Mouse (Mus musculus): Measurements from ENCODE around the gene Olfr784. TPM values are rescaled to one million over a fixed set of nuclear protein-coding genes. Genes with fewer than 3 reads are reported as not detected.
"Not testable (repeated sequence)": the region's sequence is repeated elsewhere in the genome, so short reads cannot be mapped to it uniquely, and the experiment has no call there.

The Olfr784 gene
- total RNA-seq (2014; rRNA removed) = 0.61 and 0.68 TPM in 2 replicates
- 0.05 and 0.08 TPM in 2 replicates for polyA plus RNA-seq (2015; fragmentation: Nextera tagmentation; extraction: Ambion mirVana)

DNA sequence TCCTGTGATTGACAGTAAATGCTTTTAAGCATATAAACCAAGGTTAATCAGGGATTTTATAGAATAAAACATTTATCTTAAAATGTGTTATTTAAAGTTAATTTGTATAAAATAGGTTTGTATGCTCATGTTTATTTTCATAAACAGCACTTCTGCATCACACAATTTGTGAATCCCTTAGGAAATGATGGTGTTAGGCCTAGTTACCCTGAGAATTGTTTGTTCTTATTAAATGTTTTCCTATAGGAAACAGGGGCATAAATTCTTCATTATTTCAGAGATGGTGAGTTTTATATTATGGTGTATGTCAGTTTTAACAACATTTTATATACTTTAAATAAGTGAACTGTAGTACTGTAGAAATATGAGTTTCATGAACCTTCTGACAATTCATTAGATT, at the start of gene Olfr784:
Gene Olfr784 (plus strand): TSS at position 301 of the 400 bp plus-strand sequence.
- Histone ChIP-seq H3K4me3 (ENCODE audit: low read length) (no peak within 1 kb of the TSS), H3K9ac (replicated peaks; ENCODE audit: low read length) (no peak within 1 kb of the TSS), H3K9me3 (ENCODE audit: low read length) (no peaks in the 10 kb centered on the region), H3K27ac (no peak within 1 kb of the TSS), H3K4me2 (ENCODE audit: low read depth, low read length) (no peak within 1 kb of the TSS), H3K36me3 (ENCODE audit: insufficient read depth, low read length) (no peaks in the 10 kb centered on the region), H3K27me3 (ENCODE audit: insufficient read depth, low read length) (no peaks in the 10 kb centered on the region), H3K4me1 (ENCODE audit: insufficient read depth, low read length) (no peaks in the 10 kb centered on the region)
- ATAC-seq = no peak
- no peak for TF ChIP-seq CTCF (IDR thresholded peaks at IDR 0.05; ENCODE audit: low read depth)
- no peak for DNase-seq (ENCODE audit: low spot score)

DNA sequence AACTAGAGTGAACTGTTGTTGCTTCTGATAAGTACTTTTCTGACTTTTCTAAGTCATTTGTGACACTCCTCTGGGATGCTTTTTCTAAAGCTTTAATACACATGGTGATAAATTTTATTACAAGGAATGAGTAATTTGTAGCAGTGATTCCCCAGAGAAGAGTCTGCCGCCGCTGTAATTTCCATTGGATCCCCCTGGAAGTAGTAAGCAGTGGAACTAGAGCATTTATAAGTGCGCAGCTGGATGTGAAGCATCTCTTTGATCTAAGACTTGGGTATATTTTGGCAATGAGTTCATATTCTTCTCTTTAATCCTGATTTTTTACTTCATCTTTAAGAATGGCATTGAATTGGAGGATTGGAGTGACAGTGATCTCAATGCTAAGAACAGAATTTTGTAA, 35.3 kb upstream of the Olfr784 start, which contains the start of gene Olfr782:
Gene Olfr782 (plus strand): TSS at position 301 of the 400 bp plus-strand sequence.
- no peak for DNase-seq (ENCODE audit: low spot score)
- 81% methylated on average over 3 of the region's 3 CpGs for WGBS
- Histone ChIP-seq H3K9ac (replicated peaks; ENCODE audit: low read length) (no peak within 1 kb of the TSS), H3K27ac (no peak within 1 kb of the TSS), H3K36me3 (ENCODE audit: insufficient read depth, low read length) (no peaks in the 10 kb centered on the region), H3K4me2 (ENCODE audit: low read depth, low read length) (no peak within 1 kb of the TSS), H3K27me3 (ENCODE audit: insufficient read depth, low read length) (no peaks in the 10 kb centered on the region), H3K4me3 (ENCODE audit: low read length) (no peak within 1 kb of the TSS), H3K9me3 (ENCODE audit: low read length) (no peaks in the 10 kb centered on the region), H3K4me1 (ENCODE audit: insufficient read depth, low read length) (no peaks in the 10 kb centered on the region)
- no peak for TF ChIP-seq CTCF (IDR thresholded peaks at IDR 0.05; ENCODE audit: low read depth)
- ATAC-seq = no peak

DNA sequence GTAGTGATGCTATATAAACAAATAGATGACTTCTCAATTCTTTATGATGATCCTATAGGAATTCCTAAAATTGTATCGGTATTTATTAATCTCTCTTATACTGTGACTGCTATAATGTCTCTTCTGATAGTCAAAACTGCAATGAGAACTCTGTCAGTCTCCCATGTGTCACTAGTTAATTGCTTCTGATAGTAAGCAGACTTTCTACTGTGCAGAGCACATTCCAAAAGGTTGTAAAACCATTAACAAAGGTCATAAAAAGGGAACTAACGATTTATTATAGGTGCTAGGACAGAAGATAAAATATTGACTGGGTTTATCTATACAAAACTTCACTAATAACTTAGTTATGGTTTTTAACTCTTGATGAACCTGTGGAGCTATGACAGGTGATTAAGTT, 31.4 kb upstream of the Olfr784 start:
- DNase-seq (ENCODE audit: low spot score); H3K9ac ChIP-seq (replicated peaks; ENCODE audit: low read length); H3K4me1 ChIP-seq (ENCODE audit: insufficient read depth, low read length); ATAC-seq; H3K27me3 ChIP-seq (ENCODE audit: insufficient read depth, low read length); H3K4me3 ChIP-seq (ENCODE audit: low read length); H3K4me2 ChIP-seq (ENCODE audit: low read depth, low read length); H3K27ac ChIP-seq; H3K36me3 ChIP-seq (ENCODE audit: insufficient read depth, low read length); H3K9me3 ChIP-seq (ENCODE audit: low read length): not testable (repeated sequence)
- 80% methylated on average over 2 of the region's 2 CpGs for WGBS

DNA sequence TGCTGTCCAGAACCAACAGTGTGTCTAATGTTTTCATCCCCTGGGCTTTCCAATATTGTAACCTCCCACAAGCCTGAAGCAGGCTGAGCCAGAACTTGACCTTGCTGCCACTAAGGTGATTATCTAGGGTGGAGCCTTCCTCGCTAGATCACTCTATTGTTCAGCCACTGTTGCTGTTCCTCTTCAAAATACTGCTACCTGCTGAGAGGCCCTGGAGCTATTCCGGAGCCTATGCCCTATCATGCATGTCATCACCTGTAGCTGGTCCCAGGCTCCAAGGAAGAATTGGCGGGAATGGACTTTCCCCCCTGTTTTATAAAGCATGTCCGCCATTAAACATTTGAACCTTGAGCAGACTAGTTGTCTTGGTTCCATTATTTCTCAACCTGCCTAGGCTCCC, 27.4 kb upstream of the Olfr784 start:
- not testable (repeated sequence) for H3K4me1 ChIP-seq (ENCODE audit: insufficient read depth, low read length); H3K36me3 ChIP-seq (ENCODE audit: insufficient read depth, low read length); H3K4me3 ChIP-seq (ENCODE audit: low read length); H3K4me2 ChIP-seq (ENCODE audit: low read depth, low read length); H3K9me3 ChIP-seq (ENCODE audit: low read length); DNase-seq (ENCODE audit: low spot score); H3K9ac ChIP-seq (replicated peaks; ENCODE audit: low read length); H3K27me3 ChIP-seq (ENCODE audit: insufficient read depth, low read length); H3K27ac ChIP-seq; ATAC-seq
- WGBS = 84% methylated on average over 4 of the region's 4 CpGs

DNA sequence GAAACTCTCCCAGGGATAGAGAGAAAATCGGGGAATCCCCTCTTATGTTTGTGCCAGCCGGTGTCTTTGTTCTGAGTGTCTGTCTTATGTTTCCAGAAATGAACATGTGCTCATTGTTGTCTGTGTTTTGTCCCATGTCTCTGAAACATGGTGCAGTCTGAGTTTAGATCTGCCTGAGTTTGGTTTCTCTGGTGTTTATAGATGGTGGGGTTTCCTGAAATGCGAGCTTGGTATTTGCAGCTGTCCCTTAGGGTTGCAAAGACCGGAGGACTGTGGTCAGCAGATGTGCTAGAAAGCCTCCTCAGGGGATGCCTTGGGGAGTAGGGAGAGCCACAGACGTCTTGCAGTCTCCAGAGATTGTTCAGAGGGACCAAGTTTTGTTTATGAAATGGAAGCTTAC, 26.6 kb upstream of the Olfr784 start:
- no peak overlapping the region for H3K4me3 ChIP-seq (ENCODE audit: low read length)
- H3K4me1 ChIP-seq (ENCODE audit: insufficient read depth, low read length) = no peaks in the 10 kb centered on the region
- ATAC-seq = no peak
- WGBS = 80% methylated on average over 5 of the region's 5 CpGs
- H3K9me3 ChIP-seq (ENCODE audit: low read length) = no peaks in the 10 kb centered on the region
- TF ChIP-seq CTCF (IDR thresholded peaks at IDR 0.05; ENCODE audit: low read depth) = no peak
- H3K27ac ChIP-seq = no peak overlapping the region
- no peaks in the 10 kb centered on the region for H3K27me3 ChIP-seq (ENCODE audit: insufficient read depth, low read length)
- H3K36me3 ChIP-seq (ENCODE audit: insufficient read depth, low read length) = no peaks in the 10 kb centered on the region
- H3K9ac ChIP-seq (replicated peaks; ENCODE audit: low read length) = no peak overlapping the region
- DNase-seq (ENCODE audit: low spot score) = no peak
- H3K4me2 ChIP-seq (ENCODE audit: low read depth, low read length) = no peak overlapping the region

DNA sequence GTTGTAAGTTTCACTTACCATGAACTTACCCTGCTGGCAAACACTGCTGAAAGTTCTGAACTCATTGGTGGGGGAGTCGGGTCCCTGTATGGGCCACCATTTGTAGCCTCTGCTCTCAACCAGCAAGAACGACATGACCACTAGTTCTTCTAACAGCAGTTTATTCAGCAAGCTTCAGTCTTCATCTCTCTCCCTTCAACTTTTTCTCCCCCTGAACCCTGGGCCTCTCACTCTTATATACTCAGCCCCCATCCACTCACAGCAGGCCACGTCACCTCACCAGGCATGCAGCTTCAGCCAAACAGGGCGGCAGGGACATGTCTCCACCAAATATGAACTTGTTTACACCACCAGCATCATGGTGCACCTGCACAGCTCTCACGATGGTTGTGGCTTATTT, 9.8 kb upstream of the Olfr784 start:
- not testable (repeated sequence) for H3K27me3 ChIP-seq (ENCODE audit: insufficient read depth, low read length); H3K4me1 ChIP-seq (ENCODE audit: insufficient read depth, low read length); H3K27ac ChIP-seq; H3K9ac ChIP-seq (replicated peaks; ENCODE audit: low read length); DNase-seq (ENCODE audit: low spot score); H3K4me2 ChIP-seq (ENCODE audit: low read depth, low read length); H3K9me3 ChIP-seq (ENCODE audit: low read length); ATAC-seq; H3K36me3 ChIP-seq (ENCODE audit: insufficient read depth, low read length); H3K4me3 ChIP-seq (ENCODE audit: low read length)
- WGBS = 88% methylated on average over 5 of the region's 5 CpGs

DNA sequence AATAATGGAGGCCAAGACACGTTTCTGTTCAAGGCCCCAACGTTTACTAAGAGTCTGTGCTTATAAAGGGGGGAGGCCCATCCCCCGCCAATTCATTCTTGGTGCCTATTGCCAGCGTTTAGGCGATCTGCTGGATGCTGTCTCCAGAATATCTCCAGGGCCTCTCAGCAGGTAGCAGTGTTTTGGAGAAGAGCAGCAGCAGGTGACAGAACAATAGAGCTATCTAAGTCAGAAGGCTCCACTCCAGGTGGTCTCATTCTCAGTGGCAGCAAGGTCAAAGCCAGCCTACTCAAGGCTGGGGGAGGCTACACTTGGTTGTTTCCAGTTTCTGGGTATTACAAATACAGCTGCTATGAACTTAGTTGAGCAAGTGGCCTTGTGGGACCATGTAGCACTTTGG, 17.0 kb downstream of the Olfr784 start:
- H3K9me3 ChIP-seq (ENCODE audit: low read length) = no peaks in the 10 kb centered on the region
- no peaks in the 10 kb centered on the region for H3K36me3 ChIP-seq (ENCODE audit: insufficient read depth, low read length)
- no peak for TF ChIP-seq CTCF (IDR thresholded peaks at IDR 0.05; ENCODE audit: low read depth)
- no peak overlapping the region for H3K4me2 ChIP-seq (ENCODE audit: low read depth, low read length)
- WGBS = 37% methylated on average over 5 of the region's 5 CpGs
- H3K9ac ChIP-seq (replicated peaks; ENCODE audit: low read length) = no peak overlapping the region
- no peak overlapping the region for H3K4me3 ChIP-seq (ENCODE audit: low read length)
- no peaks in the 10 kb centered on the region for H3K4me1 ChIP-seq (ENCODE audit: insufficient read depth, low read length)
- DNase-seq (ENCODE audit: low spot score) = no peak
- H3K27ac ChIP-seq = no peak overlapping the region
- no peaks in the 10 kb centered on the region for H3K27me3 ChIP-seq (ENCODE audit: insufficient read depth, low read length)
- ATAC-seq = no peak
